Mouse (Mus musculus): ENCODE results near the gene Camk1d. TPM values are rescaled to one million over a fixed set of nuclear protein-coding genes. Genes with fewer than 3 reads are reported as not detected.

The Camk1d gene
- polyA plus RNA-seq, 2 experiments: 0.63 to 0.83 TPM

DNA sequence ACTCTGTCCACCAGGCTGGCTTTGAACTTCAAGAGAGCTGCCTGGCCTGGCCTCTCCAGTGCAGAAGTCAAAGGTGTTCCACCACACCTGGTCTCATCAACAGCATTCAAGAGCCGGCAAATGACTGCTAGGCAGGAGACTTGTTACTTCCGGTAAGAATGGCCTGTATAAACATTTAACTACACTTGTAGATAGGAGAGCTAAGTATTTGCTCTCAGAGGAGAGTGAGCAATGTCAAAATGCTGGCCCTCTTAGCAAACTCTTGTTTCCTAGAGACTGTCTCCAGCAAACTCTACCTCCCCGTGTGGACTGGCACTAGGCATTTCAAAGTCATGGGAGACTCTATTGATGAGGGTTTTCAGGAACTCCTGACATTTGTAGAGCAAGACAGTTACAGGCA lies 56.3 kb downstream of the Camk1d start:
- no peaks in the 10 kb centered on the region for H3K9me3 ChIP-seq (ENCODE audit: control insufficient read depth, low read length)
- DNase-seq (ENCODE audit: low read depth in 3 of 3, low spot score in 3 of 3): no peak
- H3K36me3 ChIP-seq (replicated peaks; ENCODE audit: control insufficient read depth, insufficient read depth, low read depth): no peaks in the 10 kb centered on the region
- H3K27me3 ChIP-seq (ENCODE audit: control insufficient read depth, insufficient read depth, low read length): no peaks in the 10 kb centered on the region
- H3K27ac ChIP-seq: no peak overlapping the region
- no peak overlapping the region for H3K9ac ChIP-seq (replicated peaks)
- H3K4me3 ChIP-seq (ENCODE audit: insufficient read depth in 1 of 2, low read depth in 2 of 2, low read length in 2 of 2): no peak overlapping the region
- TF ChIP-seq CTCF (IDR thresholded peaks at IDR 0.05; ENCODE audit: low read depth) (no peak), EP300 (IDR thresholded peaks at IDR 0.05; ENCODE audit: low read depth) (no peak)
- ATAC-seq (ENCODE audit: insufficient read depth): no peak
- 57% methylated on average over 3 of the region's 3 CpGs for WGBS (ENCODE audit: insufficient replicate concordance)
- no peaks in the 10 kb centered on the region for H3K4me1 ChIP-seq (replicated peaks; ENCODE audit: control insufficient read depth in 2 of 2, insufficient read depth in 2 of 2, low read length in 1 of 2)
- H3K4me2 ChIP-seq (ENCODE audit: low read depth): no peak overlapping the region

DNA sequence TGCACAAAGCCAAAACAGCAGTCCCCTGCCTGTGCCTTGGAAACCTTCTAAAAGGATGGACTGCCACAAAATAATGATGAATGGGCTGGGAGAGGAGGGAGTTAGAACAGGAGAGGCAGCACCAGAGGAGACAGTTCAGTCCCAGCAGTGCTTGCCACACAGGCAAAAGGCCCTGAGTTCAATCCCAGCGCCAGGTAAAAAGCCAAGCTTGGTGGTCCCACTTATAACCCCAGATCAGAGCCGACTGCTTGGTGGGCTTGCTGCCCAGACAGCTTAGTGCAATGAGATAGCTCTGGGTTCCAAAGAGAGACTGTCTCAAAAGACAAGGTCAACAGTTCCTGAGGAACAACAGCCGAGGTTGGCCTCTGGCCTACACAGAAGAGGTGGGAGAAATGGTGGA lies 58.0 kb downstream of the Camk1d start:
- Histone ChIP-seq H3K4me1 (replicated peaks; ENCODE audit: control insufficient read depth in 2 of 2, insufficient read depth in 2 of 2, low read length in 1 of 2) (no peaks in the 10 kb centered on the region), H3K4me3 (ENCODE audit: insufficient read depth in 1 of 2, low read depth in 2 of 2, low read length in 2 of 2) (no peak overlapping the region), H3K36me3 (replicated peaks; ENCODE audit: control insufficient read depth, insufficient read depth, low read depth) (no peaks in the 10 kb centered on the region), H3K9ac (replicated peaks) (no peak overlapping the region), H3K9me3 (ENCODE audit: control insufficient read depth, low read length) (no peaks in the 10 kb centered on the region), H3K4me2 (ENCODE audit: low read depth) (no peak overlapping the region), H3K27me3 (ENCODE audit: control insufficient read depth, insufficient read depth, low read length) (no peaks in the 10 kb centered on the region), H3K27ac (no peak overlapping the region)
- DNase-seq (ENCODE audit: low read depth in 3 of 3, low spot score in 3 of 3): no peak
- 61% methylated on average over 3 of the region's 3 CpGs for WGBS (ENCODE audit: insufficient replicate concordance)
- no peak for TF ChIP-seq CTCF (IDR thresholded peaks at IDR 0.05; ENCODE audit: low read depth)
- TF ChIP-seq EP300 (IDR thresholded peaks at IDR 0.05; ENCODE audit: low read depth): no peak
- ATAC-seq (ENCODE audit: insufficient read depth): no peak

DNA sequence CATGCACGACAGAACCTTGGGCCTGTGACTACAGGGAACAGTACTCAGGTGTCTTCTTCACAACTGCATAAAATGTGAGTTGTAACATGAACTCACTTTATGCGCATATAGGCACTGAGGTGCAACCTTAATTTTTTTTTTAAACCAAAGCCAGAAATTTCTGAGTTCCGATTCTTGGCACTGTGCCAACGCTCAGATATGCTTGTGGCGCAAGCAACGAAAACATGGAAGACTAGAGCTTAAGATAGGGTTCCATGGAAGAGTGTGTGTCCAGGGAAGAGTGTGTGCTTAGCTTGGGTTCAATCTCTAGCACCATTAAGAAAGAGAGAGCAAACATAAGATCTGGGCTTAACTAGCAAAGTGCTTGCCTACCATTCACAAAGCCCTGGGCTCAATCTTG lies 62.2 kb downstream of the Camk1d start:
- no peaks in the 10 kb centered on the region for H3K9me3 ChIP-seq (ENCODE audit: control insufficient read depth, low read length)
- H3K27ac ChIP-seq: no peak overlapping the region
- TF ChIP-seq EP300 (IDR thresholded peaks at IDR 0.05; ENCODE audit: low read depth): no peak
- no peak for TF ChIP-seq CTCF (IDR thresholded peaks at IDR 0.05; ENCODE audit: low read depth)
- no peak overlapping the region for H3K9ac ChIP-seq (replicated peaks)
- ATAC-seq (ENCODE audit: insufficient read depth) (no peak), DNase-seq (ENCODE audit: low read depth in 3 of 3, low spot score in 3 of 3) (no peak)
- H3K4me2 ChIP-seq (ENCODE audit: low read depth): no peak overlapping the region
- H3K4me3 ChIP-seq (ENCODE audit: insufficient read depth in 1 of 2, low read depth in 2 of 2, low read length in 2 of 2): no peak overlapping the region
- no peaks in the 10 kb centered on the region for H3K36me3 ChIP-seq (replicated peaks; ENCODE audit: control insufficient read depth, insufficient read depth, low read depth)
- WGBS (ENCODE audit: insufficient replicate concordance): 73% methylated on average over 6 of the region's 6 CpGs
- H3K4me1 ChIP-seq (replicated peaks; ENCODE audit: control insufficient read depth in 2 of 2, insufficient read depth in 2 of 2, low read length in 1 of 2): no peaks in the 10 kb centered on the region
- H3K27me3 ChIP-seq (ENCODE audit: control insufficient read depth, insufficient read depth, low read length): no peaks in the 10 kb centered on the region

DNA sequence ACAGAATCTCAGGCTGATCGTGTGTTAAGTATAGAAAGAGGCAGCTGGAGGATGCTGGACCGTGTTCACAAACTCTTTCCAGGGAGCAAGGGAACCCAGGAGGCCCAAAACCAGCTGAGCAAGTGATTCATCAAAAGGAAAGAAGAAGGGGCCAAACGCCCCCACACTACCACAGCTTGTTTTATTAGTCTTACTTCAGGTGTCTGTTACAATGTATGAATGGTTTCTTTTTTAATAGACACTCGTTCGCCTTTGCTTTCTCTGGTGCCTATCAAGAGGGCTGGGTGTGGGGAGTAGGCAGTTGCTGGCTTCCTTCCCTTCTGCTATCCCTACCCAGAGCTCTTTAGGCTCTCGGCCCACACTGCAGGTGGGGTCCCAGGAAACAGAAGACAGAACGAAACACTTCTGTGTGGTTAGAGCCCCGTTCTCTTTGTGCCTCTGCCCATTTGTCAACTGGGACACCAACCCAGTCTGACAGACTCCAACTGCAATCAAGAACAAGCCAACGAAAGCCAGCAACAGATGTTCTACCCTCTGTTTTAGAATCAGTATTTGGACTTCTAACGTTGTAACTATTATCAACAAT lies 62.9 kb downstream of the Camk1d start:
- no peak overlapping the region for H3K4me2 ChIP-seq (ENCODE audit: low read depth)
- no peak for DNase-seq (ENCODE audit: low read depth in 3 of 3, low spot score in 3 of 3)
- WGBS (ENCODE audit: insufficient replicate concordance): 50% methylated on average over 10 of the region's 10 CpGs
- H3K36me3 ChIP-seq (replicated peaks; ENCODE audit: control insufficient read depth, insufficient read depth, low read depth): no peaks in the 10 kb centered on the region
- TF ChIP-seq EP300 (IDR thresholded peaks at IDR 0.05; ENCODE audit: low read depth): no peak
- no peak for TF ChIP-seq CTCF (IDR thresholded peaks at IDR 0.05; ENCODE audit: low read depth)
- H3K9ac ChIP-seq (replicated peaks): no peak overlapping the region
- no peak overlapping the region for H3K4me3 ChIP-seq (ENCODE audit: insufficient read depth in 1 of 2, low read depth in 2 of 2, low read length in 2 of 2)
- H3K9me3 ChIP-seq (ENCODE audit: control insufficient read depth, low read length): no peaks in the 10 kb centered on the region
- no peaks in the 10 kb centered on the region for H3K4me1 ChIP-seq (replicated peaks; ENCODE audit: control insufficient read depth in 2 of 2, insufficient read depth in 2 of 2, low read length in 1 of 2)
- H3K27ac ChIP-seq: no peak overlapping the region
- ATAC-seq (ENCODE audit: insufficient read depth): no peak
- H3K27me3 ChIP-seq (ENCODE audit: control insufficient read depth, insufficient read depth, low read length): no peaks in the 10 kb centered on the region

DNA sequence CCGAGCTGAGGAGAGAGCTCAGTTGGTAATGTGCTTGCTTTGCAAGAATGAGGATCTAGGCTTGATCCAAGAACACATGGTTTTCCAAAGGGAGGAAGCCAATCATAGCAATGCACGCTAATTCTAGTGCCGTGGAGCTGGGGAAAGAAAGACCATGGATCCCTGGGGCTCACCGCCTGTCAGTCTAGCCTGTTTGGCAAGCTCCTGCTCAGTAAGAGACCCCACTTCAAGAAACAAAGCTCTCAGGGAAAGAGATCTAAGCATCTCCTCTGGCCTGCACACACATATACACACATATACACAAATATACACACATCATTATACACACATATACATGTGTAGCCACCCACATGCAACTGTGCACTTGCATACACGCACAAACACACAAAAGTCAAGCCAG lies 65.1 kb downstream of the Camk1d start:
- 69% methylated on average over 5 of the region's 5 CpGs for WGBS (ENCODE audit: insufficient replicate concordance)
- DNase-seq (ENCODE audit: low read depth in 3 of 3, low spot score in 3 of 3): no peak
- Histone ChIP-seq H3K9me3 (ENCODE audit: control insufficient read depth, low read length) (no peaks in the 10 kb centered on the region), H3K4me2 (ENCODE audit: low read depth) (no peak overlapping the region), H3K27ac (no peak overlapping the region), H3K27me3 (ENCODE audit: control insufficient read depth, insufficient read depth, low read length) (no peaks in the 10 kb centered on the region), H3K4me3 (ENCODE audit: insufficient read depth in 1 of 2, low read depth in 2 of 2, low read length in 2 of 2) (no peak overlapping the region), H3K4me1 (replicated peaks; ENCODE audit: control insufficient read depth in 2 of 2, insufficient read depth in 2 of 2, low read length in 1 of 2) (no peaks in the 10 kb centered on the region), H3K36me3 (replicated peaks; ENCODE audit: control insufficient read depth, insufficient read depth, low read depth) (no peaks in the 10 kb centered on the region), H3K9ac (replicated peaks) (no peak overlapping the region)
- no peak for TF ChIP-seq CTCF (IDR thresholded peaks at IDR 0.05; ENCODE audit: low read depth)
- TF ChIP-seq EP300 (IDR thresholded peaks at IDR 0.05; ENCODE audit: low read depth): no peak
- no peak for ATAC-seq (ENCODE audit: insufficient read depth)

All from liver, embryonic 14.5 days (tissue).